Mouse (Mus musculus) forebrain, postnatal 0 days (tissue): ENCODE data around the gene Col25a1. TPM values are rescaled to one million over a fixed set of nuclear protein-coding genes. Genes with fewer than 3 reads are reported as not detected.

Experiments used
- ATAC-seq: fragments of 200-750 bp; cut with Nextera tagmentation; 2 replicates; pipeline ENCODE4 v1.8.0; 2017; ENCODE audit warnings: mild to moderate bottlenecking, moderate library complexity
- DNase-seq: peaks from one replicate; pipeline ENCODE4 v3.0.0-alpha.2; 2015
- H3K27ac ChIP-seq: fragments of 300-500 bp; sonication (generic); 2 replicates; pipeline ENCODE4 v1.5.1; 2014; ENCODE audit warnings: low read depth, mild to moderate bottlenecking, antibody characterized with exemption, low read length, moderate library complexity, mixed read lengths
- H3K27me3 ChIP-seq: fragments of 300-500 bp; sonication (generic); 2 replicates; pipeline ENCODE4 v1.6.1; 2014; ENCODE audit warnings: mild to moderate bottlenecking, low read length, mixed read lengths; ENCODE audit not compliant: insufficient read depth
- H3K36me3 ChIP-seq: fragments of 300-500 bp; sonication (generic); 2 replicates; pipeline ENCODE4 v1.6.1; 2014; ENCODE audit warnings: mild to moderate bottlenecking, moderate library complexity; ENCODE audit not compliant: insufficient read depth
- H3K4me1 ChIP-seq: fragments of 300-500 bp; sonication (generic); 2 replicates; pipeline ENCODE4 v1.6.1; 2014; ENCODE audit warnings: antibody characterized with exemption; ENCODE audit not compliant: insufficient read depth
- H3K4me2 ChIP-seq: fragments of 300-500 bp; sonication (generic); 2 replicates; pipeline ENCODE4 v1.6.1; 2014; ENCODE audit warnings: low read depth, mild to moderate bottlenecking, moderate library complexity
- H3K4me3 ChIP-seq: fragments of 300-500 bp; sonication (generic); 2 replicates; pipeline ENCODE4 v1.5.1; 2014; ENCODE audit warnings: low read depth, low read length, mixed read lengths
- H3K9ac ChIP-seq: fragments of 300-500 bp; sonication (generic); 2 replicates; pipeline ENCODE4 v1.6.1; 2014; ENCODE audit warnings: mild to moderate bottlenecking
- H3K9me3 ChIP-seq: fragments of 300-500 bp; sonication (generic); 2 replicates; pipeline ENCODE4 v1.6.1; 2016; ENCODE audit warnings: low read length
- CTCF ChIP-seq: sonication (generic); IDR thresholded peaks from 2 replicates; pipeline ENCODE4 v1.5.1; 2016; ENCODE audit warnings: antibody characterized with exemption, control low read depth, low read depth
- WGBS: fragments of 180-500 bp; shearing (Covaris S2); extraction: QIAGEN DNeasy Blood & Tissue Kit; methylation state at CpG from one replicate; pipeline ENCODE4 v1.1.7; 2014; 5-methylcytosine and 5-hydroxymethylcytosine counted together
- polyA plus RNA-seq: library from polyadenylated mRNA; unstranded; fragments of >200 nt; fragmentation: Nextera tagmentation; extraction: Ambion mirVana; gene quantifications from 2 replicates; pipeline ENCODE4 v1.2.1, GENCODE M21; 2015
- total RNA-seq: library from RNA; depleted of rRNA; stranded (reverse); fragments of >200 nt; gene quantifications from 2 replicates; pipeline ENCODE4 v1.2.3, GENCODE M21; 2014

Col25a1 gene
- total and polyA plus RNA-seq, 2 experiments from 2014 or later, result 5.7 to 23.7 TPM

DNA sequence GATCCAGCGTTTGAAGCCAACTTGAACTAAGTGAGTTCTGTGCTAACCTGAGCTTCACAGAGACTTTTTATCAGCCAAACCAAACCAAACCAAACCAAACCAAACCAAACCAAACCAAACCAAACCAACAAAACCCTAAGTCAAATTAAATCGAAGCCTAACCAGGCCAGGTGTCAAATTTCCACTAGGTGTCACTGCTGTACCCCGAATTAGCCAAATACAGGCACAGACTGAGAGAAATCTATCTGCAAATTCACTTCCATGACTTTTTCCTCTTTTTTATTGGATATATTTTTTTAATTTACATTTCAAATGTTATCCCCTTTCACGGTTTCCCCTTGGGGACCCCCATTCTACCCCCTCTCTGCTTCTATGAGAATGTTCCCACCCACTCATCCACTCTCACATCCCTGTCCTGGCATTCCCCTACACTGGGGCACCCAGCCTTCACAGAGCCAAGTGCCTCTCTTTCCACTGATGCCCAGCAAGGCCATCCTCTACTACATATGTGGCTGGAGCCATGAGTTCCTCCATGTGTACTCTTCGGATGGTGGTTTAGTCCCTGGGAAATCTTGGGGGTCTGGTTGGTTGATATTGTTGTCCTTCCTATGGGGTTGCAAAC is 36.0 kb upstream of the Col25a1 start:
- ATAC-seq, result peak; percentile 84

DNA sequence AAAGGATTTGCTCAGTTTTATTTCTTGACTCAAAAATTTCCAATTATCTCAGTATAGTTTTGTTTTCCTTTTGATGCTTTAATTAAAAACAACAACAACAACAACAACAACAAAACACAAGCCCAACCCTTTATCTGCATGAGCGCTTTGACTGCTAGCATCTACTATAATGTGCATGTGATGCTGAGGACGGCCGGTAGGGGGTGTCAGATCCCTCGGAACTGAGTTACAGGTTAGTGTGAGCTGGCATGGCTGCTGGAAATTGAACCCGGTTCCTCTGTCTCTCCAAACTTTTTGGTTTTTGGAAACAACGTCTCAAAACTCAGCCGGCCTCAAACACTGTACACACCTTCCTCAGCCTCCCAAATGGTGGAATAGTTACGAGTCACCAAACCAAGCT is 27.8 kb upstream of the Col25a1 start:
- Histone ChIP-seq H3K27ac (no peak overlapping the region), H3K9ac (no peak overlapping the region), H3K4me2 (no peak overlapping the region), H3K4me1 (no peaks in the 10 kb centered on the region), H3K36me3 (no peaks in the 10 kb centered on the region), H3K4me3 (no peak overlapping the region), H3K9me3 (no peaks in the 10 kb centered on the region), H3K27me3 (no peaks in the 10 kb centered on the region)
- no peak for DNase-seq
- WGBS, result 72% methylated on average over 8 of the region's 8 CpGs
- no peak for ATAC-seq
- TF ChIP-seq CTCF, result no peak; the same call in none of the 2 replicates

More for the DNA sequence above, 36.0 kb upstream of the Col25a1 start:
- peak; percentile 87 for DNase-seq
- H3K27me3 ChIP-seq, result no peaks in the 10 kb centered on the region
- H3K4me3 ChIP-seq, result no peak overlapping the region
- no peak overlapping the region for H3K27ac ChIP-seq
- no peak overlapping the region for H3K4me2 ChIP-seq
- peak; percentile 87 for TF ChIP-seq CTCF
- no peaks in the 10 kb centered on the region for H3K9me3 ChIP-seq
- H3K36me3 ChIP-seq, result no peaks in the 10 kb centered on the region
- H3K9ac ChIP-seq, result no peak overlapping the region
- 45% methylated on average over 5 of the region's 5 CpGs for WGBS
- H3K4me1 ChIP-seq, result no peaks in the 10 kb centered on the region

DNA sequence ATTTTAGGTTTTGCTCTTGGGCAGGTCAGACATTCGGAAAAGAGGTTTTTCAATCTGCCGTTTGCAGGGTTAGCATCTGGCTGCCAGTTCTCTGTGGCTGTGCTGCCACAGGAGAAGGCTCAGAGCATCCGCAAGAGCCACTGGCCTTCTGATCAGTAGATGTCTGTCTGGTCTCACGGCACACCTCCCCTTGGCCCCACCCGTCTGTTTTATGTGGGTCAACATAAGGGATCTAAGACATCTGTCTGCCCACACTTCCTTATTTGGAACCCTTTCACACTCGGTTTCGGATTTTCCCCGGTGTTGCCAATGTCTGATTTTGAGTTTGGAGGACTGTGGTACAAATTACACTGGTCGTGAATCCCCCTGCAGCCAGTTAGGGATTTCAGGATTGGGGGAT is 26.8 kb upstream of the Col25a1 start:
- DNase-seq (no peak), ATAC-seq (no peak)
- Histone ChIP-seq H3K4me1 (no peaks in the 10 kb centered on the region), H3K9me3 (no peaks in the 10 kb centered on the region), H3K27me3 (no peaks in the 10 kb centered on the region), H3K9ac (no peak overlapping the region), H3K4me3 (no peak overlapping the region), H3K4me2 (no peak overlapping the region), H3K27ac (no peak overlapping the region), H3K36me3 (no peaks in the 10 kb centered on the region)
- no peak for TF ChIP-seq CTCF
- 83% methylated on average over 9 of the region's 9 CpGs for WGBS

DNA sequence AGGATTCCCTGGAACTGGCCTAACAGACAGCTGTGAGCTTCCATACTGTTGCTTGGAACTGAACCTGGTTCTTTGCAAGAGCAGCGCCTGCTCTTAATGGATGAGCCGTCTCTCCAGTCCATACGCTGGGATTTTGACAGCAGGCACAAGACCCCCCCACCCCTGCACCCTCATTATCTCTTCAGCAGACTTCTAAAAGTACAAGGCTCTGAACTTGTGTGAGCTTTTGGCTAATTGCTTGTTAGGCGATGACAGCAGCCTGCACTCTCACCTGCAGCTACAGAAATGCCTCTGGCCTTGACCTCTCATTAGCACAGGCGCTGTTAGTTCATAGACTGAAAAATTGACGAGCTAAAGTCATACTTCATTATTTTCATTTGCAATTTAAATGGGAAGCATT is 14.4 kb upstream of the Col25a1 start:
- no peak overlapping the region for H3K4me2 ChIP-seq
- no peak for TF ChIP-seq CTCF
- ATAC-seq (no peak), DNase-seq (no peak)
- H3K9ac ChIP-seq, result no peak overlapping the region
- H3K36me3 ChIP-seq, result no peaks in the 10 kb centered on the region
- H3K27ac ChIP-seq, result no peak overlapping the region
- no peak overlapping the region for H3K4me3 ChIP-seq
- no peaks in the 10 kb centered on the region for H3K9me3 ChIP-seq
- no peaks in the 10 kb centered on the region for H3K27me3 ChIP-seq
- no peaks in the 10 kb centered on the region for H3K4me1 ChIP-seq
- WGBS, result 54% methylated on average over 6 of the region's 6 CpGs

DNA sequence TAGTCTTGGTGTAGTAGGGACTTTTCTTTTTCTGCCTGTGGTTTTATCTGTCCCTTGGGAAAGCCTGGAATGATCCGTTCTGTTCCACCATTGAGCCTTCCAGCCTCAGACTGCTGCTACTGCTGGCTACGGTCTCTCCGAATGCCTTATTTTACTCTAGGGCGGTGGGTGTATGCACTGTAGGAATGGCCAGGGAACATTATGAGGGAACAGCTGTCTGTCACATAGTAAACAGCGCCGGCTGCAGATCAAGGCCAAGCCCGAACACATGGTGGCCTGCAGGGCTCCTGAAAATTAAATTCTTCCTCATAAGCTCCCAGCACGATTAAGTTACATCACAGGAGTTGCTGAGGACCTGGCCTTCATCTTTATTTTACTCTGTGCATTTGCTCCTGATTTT is 3.5 kb upstream of the Col25a1 start:
- Histone ChIP-seq H3K36me3 (no peaks in the 10 kb centered on the region), H3K4me3 (no peak overlapping the region)
- ATAC-seq, result no peak

DNA sequence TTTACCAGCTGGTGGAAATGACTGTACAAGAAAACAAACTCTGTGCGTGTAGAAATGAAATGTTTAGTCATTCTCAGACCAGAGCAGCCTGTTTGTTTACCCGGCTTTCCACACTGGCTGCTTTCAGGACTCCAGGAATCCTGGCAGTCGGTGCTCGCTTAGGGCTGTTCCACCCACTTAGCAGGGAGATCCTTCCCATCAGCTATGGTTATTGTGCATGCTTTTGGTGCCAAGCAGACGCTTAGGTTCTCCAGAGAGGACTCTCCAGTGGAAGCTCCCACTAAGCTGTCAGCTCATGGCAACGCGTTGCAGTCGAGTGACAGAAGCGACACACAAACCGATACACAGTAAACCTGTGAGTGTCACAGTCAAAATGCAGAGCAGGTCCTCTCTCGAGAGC is 2.7 kb upstream of the Col25a1 start:
- H3K27ac ChIP-seq, result no peak overlapping the region
- H3K9ac ChIP-seq, result no peak overlapping the region
- H3K4me1 ChIP-seq, result no peaks in the 10 kb centered on the region
- H3K9me3 ChIP-seq, result no peaks in the 10 kb centered on the region
- H3K4me3 ChIP-seq, result no peak overlapping the region
- no peaks in the 10 kb centered on the region for H3K36me3 ChIP-seq
- DNase-seq (peak; percentile 77), ATAC-seq (peak; percentile 96)
- no peak for TF ChIP-seq CTCF
- H3K27me3 ChIP-seq, result no peaks in the 10 kb centered on the region
- 42% methylated on average over 11 of the region's 11 CpGs for whole genome bisulfite sequencing
- no peak overlapping the region for H3K4me2 ChIP-seq

More for the DNA sequence above, 3.5 kb upstream of the Col25a1 start:
- TF ChIP-seq CTCF, result no peak
- no peak for DNase-seq
- Histone ChIP-seq H3K4me1 (no peaks in the 10 kb centered on the region), H3K9ac (no peak overlapping the region), H3K4me2 (no peak overlapping the region), H3K9me3 (no peaks in the 10 kb centered on the region), H3K27ac (no peak overlapping the region), H3K27me3 (no peaks in the 10 kb centered on the region)
- 75% methylated on average over 8 of the region's 8 CpGs for WGBS

DNA sequence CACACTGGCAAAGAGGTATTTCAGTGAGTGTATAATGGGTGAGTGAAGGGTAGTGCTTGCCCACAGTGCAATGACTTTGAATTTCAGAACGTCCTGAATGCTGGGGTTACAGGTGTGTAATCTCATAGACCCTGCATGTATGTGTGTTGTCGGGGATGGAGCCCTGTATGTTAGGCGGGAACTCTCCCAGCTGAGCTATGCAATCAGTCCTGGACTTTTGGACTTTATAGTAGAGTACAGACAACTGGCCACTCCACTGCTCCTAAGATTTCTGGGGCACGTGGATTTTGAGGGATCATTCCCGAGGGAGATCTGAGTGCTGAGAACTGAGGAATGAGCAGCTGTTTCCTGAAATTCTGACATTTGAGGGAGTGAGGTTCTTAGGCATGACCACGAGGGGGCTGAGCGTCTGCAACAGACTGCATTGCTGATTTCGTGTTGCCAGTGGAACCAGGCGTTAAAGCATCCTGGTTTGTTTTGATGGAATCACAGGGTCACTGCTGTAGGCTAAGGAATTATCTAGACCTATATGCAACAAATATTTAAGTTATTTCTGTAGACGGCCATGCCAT is 1.6 kb upstream of the Col25a1 start:
- DNase-seq (no peak), ATAC-seq (no peak)
- peak; percentile 64 for TF ChIP-seq CTCF
- Histone ChIP-seq H3K27me3 (no peaks in the 10 kb centered on the region), H3K4me3 (no peak overlapping the region), H3K9me3 (no peaks in the 10 kb centered on the region), H3K4me1 (no peaks in the 10 kb centered on the region), H3K27ac (no peak overlapping the region), H3K9ac (no peak overlapping the region), H3K36me3 (no peaks in the 10 kb centered on the region), H3K4me2 (no peak overlapping the region)
- WGBS, result 66% methylated on average over 10 of the region's 10 CpGs
